Mouse (Mus musculus): Measurements from ENCODE around the gene Maea.
"Not testable (repeated sequence)": the region's sequence is repeated elsewhere in the genome, so short reads cannot be mapped to it uniquely, and the experiment has no call there.

Gene Maea

DNA sequence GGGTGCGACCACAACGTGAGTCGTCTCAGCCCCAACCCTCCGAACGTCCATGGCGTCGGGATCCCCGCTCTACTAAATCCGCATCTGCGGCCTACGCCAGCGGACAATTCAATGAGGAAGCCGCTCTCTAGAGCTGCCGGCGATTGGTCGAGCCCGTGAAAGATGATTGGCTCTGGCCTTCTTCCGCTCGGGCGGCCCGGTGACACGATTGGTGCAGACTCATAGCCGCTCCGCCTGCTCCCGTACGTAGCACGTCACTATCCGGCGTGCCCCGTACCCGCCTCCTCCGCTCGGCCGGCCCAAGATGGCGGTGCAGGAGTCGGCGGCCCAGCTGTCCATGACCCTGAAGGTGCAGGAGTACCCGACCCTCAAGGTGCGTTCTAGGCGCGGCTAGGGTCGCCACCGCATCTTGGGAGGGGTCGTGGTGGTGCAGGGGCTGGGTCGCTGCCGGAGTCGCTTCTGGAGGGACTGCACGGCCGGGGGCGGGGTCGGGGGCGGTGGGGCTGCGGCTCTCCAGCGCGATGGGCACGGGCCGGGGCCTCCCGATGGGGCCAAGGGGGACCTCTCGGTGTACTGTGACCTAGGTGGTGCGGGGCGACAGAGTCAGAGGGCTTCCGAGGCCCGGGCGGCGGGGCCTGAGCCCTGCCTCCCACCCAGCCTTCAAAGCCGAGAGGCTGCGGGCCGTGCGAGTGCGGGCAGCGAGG lies at the start of gene Maea:
Maea (plus strand) TSS at position 237 of the 704 bp plus-strand sequence.
- peak; percentile 70 for DNase-seq (ENCODE audit: extremely low spot score, low read depth, low spot score)

DNA sequence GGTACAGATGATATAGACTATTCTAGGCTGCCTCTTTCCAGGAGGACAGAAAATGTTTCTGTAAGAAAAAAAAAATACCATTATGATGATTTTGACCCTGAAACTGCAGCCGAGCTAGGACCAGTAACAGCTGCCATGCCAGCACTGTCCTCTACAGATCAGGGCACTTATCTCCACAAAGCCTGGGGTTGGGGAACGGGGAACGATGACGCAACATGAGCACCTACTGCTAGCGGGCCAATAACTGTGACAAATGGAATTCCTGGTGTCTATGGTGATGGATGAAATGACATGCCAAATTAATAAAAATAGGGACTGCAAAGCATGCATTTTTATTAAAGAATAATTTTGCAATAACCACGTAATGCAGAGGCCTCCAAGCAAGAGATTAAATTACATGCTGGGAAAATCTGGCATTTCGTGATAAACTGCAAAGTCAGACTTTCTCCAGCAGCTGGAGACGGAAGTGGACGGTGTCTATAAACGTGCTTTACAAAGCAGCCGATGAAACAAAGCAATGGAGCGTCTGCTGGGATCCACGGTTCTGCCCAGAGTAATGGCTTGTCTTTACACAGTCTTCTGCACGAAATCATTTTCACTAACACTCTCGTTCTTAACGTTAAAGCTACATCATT lies 41.4 kb upstream of the Maea start:
- no peak for DNase-seq (ENCODE audit: extremely low spot score, low read depth, low spot score)

DNA sequence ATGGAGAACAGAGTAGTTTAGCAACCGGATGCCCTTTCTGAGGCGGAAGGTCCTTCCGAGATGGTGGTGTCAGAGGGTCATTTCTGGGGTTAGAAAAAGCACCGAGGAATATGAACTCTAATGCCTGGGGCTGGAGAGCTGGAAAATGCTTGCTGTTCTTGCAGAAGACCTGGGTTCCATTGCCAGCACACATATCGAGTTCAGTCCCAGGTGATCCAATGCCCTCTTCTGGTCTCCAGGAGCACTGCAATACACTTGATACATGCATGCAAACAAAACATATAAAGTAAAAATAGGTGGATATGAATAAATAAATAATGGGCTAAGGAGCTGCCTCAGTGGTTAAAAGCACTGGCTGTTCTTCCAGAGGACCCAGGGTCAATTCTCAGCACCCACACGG lies 38.1 kb upstream of the Maea start:
- DNase-seq (ENCODE audit: extremely low spot score, low read depth, low spot score) = no peak

DNA sequence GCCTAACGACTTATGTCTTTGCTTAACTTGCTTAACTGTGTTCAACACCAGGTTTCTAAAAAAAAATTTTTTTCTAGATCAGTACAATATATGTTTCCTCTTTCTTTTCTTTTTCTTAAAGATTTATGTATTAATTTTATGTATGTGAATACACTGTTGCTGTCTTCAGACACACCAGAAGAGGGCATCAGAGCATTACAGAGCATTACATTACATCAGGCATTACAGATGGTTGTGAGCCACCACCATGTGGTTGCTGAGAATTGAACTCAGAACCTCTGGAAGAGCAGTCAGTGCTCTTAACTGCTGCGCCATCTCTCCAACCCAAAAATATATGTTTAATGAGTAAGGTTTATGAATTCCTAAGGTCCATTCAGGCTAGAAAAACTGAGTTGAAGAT lies 33.5 kb upstream of the Maea start:
- DNase-seq (ENCODE audit: extremely low spot score, low read depth, low spot score) = no peak

GRCm38 (mm10) chr5:33310704-33311462 lies 24.4 kb upstream of the Maea start:
- no peak for DNase-seq (ENCODE audit: extremely low spot score, low read depth, low spot score)

DNA sequence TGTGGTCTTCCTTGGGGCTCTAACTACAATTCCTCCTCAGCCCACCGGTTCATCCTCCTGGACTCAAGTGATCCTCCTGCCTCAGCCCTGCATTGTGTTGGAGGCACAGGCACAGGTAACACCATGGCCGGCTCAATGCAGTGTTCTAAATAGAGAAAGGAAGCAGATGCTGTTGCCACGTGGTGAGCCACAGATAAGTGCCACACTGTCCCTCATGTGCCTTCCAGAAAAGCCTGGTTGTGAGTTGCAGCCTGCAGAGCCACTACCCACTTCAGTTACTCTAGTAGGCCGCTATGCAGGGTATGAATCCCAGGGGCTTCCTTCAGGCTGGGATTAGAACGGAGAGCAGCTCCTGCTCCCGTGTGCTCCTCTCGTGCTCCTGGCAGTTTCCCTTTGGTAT lies 23.1 kb upstream of the Maea start:
- DNase-seq (ENCODE audit: extremely low spot score, low read depth, low spot score) = no peak

- no peak for DNase-seq (ENCODE audit: extremely low spot score, low read depth, low spot score)
Measured at GRCm38 (mm10) chr5:33324491-33324890, 10.8 kb upstream of the Maea start.

GRCm38 (mm10) chr5:33334381-33335272 lies 682 bp upstream of the Maea start:
- DNase-seq (ENCODE audit: extremely low spot score, low read depth, low spot score) = no peak

DNA sequence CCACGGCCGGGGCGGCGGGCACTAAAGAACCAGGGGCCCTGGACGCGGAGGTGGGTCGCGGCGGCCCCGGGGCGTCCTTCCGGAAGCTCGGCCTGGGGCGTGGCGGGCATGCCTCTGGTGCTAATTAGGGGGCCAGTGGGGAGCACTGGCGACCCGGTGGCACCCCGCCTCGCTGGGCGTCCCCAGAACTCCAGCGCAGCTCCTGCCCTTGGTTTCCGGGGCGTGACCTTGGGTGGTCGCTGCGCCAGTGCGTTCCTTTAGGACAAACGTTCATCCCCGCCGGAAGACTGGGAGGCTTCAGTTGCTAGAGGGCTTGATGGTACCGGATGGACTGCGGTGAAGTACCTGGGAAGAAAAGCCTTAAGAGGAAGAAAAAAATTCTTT lies 660 bp downstream of the Maea start:
- DNase-seq (ENCODE audit: extremely low spot score, low read depth, low spot score) = no peak

- DNase-seq (ENCODE audit: extremely low spot score, low read depth, low spot score) = no peak
Measured at GRCm38 (mm10) chr5:33337206-33337605, 1.9 kb downstream of the Maea start.

GRCm38 (mm10) chr5:33341165-33341564 lies 5.9 kb downstream of the Maea start:
- DNase-seq (ENCODE audit: extremely low spot score, low read depth, low spot score) = no peak

- not testable (repeated sequence) for DNase-seq (ENCODE audit: extremely low spot score, low read depth, low spot score)
Measured at GRCm38 (mm10) chr5:33342248-33342647, 6.9 kb downstream of the Maea start.

- no peak for DNase-seq (ENCODE audit: extremely low spot score, low read depth, low spot score)
Measured at GRCm38 (mm10) chr5:33342821-33343220, 7.5 kb downstream of the Maea start.

GRCm38 (mm10) chr5:33343571-33343970 lies 8.3 kb downstream of the Maea start:
- no peak for DNase-seq (ENCODE audit: extremely low spot score, low read depth, low spot score)

GRCm38 (mm10) chr5:33344070-33344469 lies 8.8 kb downstream of the Maea start:
- no peak for DNase-seq (ENCODE audit: extremely low spot score, low read depth, low spot score)

DNA sequence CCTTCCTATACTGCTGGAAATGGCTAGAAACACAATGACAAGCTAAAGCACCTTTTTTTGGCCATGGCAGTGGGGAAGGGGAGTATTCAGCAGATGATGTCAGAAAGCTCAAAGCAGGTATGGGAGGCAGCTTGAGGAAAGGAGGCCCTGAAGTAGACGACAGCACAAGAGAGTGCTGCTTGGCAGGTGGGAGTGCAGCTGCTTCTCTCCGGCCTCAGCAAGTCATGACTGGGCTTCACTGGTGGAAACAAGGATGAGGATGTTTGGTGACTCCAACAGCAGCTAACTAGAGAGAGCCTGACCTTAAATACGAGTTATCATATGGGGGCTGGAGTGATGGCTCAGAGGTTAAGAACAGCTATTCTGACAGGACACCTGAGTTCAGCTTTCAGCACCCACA lies 12.3 kb downstream of the Maea start:
- DNase-seq (ENCODE audit: extremely low spot score, low read depth, low spot score) = no peak

DNA sequence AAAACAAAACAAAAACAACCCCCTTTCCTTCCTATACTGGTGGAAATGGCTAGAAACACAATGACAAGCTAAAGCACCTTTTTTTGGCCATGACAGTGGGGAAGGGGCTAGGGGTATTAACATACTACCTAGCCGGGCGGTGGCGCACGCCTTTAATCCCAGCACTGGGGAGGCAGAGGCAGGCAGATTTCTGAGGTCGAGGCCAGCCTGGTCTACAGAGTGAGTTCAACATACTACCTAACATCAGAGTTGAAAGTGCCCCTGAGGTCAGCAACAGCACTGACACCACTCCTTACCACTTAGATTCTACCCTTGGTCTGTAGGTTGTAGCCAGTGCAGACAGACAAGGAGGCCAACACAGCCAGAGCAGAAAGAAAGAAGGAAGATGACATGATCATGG lies 13.9 kb downstream of the Maea start:
- no peak for DNase-seq (ENCODE audit: extremely low spot score, low read depth, low spot score)

GRCm38 (mm10) chr5:33349706-33350105 lies 14.4 kb downstream of the Maea start:
- DNase-seq (ENCODE audit: extremely low spot score, low read depth, low spot score) = no peak

GRCm38 (mm10) chr5:33351556-33352272 lies 16.4 kb downstream of the Maea start:
- DNase-seq (ENCODE audit: extremely low spot score, low read depth, low spot score) = no peak

DNA sequence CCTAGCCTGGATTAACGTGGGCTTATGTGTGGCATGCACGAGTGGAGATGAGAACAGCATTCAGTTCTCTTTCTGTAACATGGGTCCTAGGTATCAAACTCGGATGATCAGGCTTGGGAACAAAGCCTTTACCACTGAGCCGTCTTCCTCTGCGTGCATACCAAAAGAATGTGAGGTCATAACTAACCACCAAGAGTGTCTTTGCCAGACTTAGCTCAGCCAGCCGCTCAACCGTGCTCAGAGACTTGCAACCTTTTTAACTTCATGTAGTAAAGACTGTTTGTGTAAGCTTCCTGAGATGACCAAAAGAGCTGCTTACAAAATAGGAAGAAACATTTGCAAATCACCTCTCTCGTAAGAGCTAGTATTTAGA lies 16.9 kb downstream of the Maea start:
- DNase-seq (ENCODE audit: extremely low spot score, low read depth, low spot score) = no peak

- peak; percentile 74 for DNase-seq (ENCODE audit: extremely low spot score, low read depth, low spot score)
Measured at GRCm38 (mm10) chr5:33353011-33353410, 17.7 kb downstream of the Maea start.
